8 mouse cellular contexts compared by ENCODE assay signal in genomic region chr6:114723925-114724324, GRCm38 (mm10).
DNase-seq lines count a peak whose midpoint lies in the region; ATAC-seq and TF ChIP-seq lines count a peak whose summit lies in the region.

No protein-coding gene starts in this region.

- H3K36me3 ChIP-seq in testis, adult 2 months (ENCODE audit: control insufficient read depth, insufficient read depth, low read length): no peaks in the 10 kb centered on the region; the same call in 1 of the 2 replicates
- H3K36me3 ChIP-seq in heart, embryonic 13.5 days: no peaks in the 10 kb centered on the region

- H3K27me3 ChIP-seq in testis, adult 2 months (ENCODE audit: control insufficient read depth, insufficient read depth, low read length): no peaks in the 10 kb centered on the region
- H3K27me3 ChIP-seq in heart, embryonic 13.5 days (replicated peaks): no peaks in the 10 kb centered on the region; the same call in 1 of the 2 replicates

- TF ChIP-seq POLR2A in testis, adult 2 months (IDR thresholded peaks at IDR 0.05; ENCODE audit: control insufficient read depth, low read depth, low read length): no peak
- TF ChIP-seq POLR2A in olfactory bulb, adult 2 months (IDR thresholded peaks at IDR 0.05; ENCODE audit: insufficient read depth, low read depth, low read length): no peak

- peak; percentile 82 for ATAC-seq in common myeloid progenitor, adult 5-6 weeks (replicated peaks; ENCODE audit: low read depth, poor library complexity, severe bottlenecking)
- no peak for ATAC-seq in heart, embryonic 13.5 days (ENCODE audit: extremely low read depth, insufficient number of reproducible peaks, low FRiP score, low TSS enrichment)
- ATAC-seq in activated CD4-positive, CD25-positive, alpha-beta regulatory T cell, adult 4 months: no peak

- no peak overlapping the region for H3K27ac ChIP-seq in testis, adult 2 months (ENCODE audit: control insufficient read depth, insufficient read depth, low read depth, low read length)
- H3K27ac ChIP-seq in heart, embryonic 13.5 days (replicated peaks): no peak overlapping the region
- H3K27ac ChIP-seq in olfactory bulb, adult 2 months (ENCODE audit: insufficient read depth, low read depth, low read length): no peak overlapping the region

- H3K4me2 ChIP-seq in heart, embryonic 13.5 days: no peak overlapping the region

- TF ChIP-seq CTCF in testis, adult 2 months (IDR thresholded peaks at IDR 0.05; ENCODE audit: control insufficient read depth, insufficient read depth, insufficient replicate concordance, low read depth, low read length): 0 out of 2 replicates have a peak, but pooled peaks have one; percentile 4
- TF ChIP-seq CTCF in olfactory bulb, adult 2 months (IDR thresholded peaks at IDR 0.05; ENCODE audit: insufficient read depth, low read depth, low read length): peak; percentile 58

- no peaks in the 10 kb centered on the region for H3K4me1 ChIP-seq in testis, adult 2 months (ENCODE audit: control insufficient read depth, insufficient read depth, low read length)
- H3K4me1 ChIP-seq in heart, embryonic 13.5 days: peaks cover 45% of the 10 kb centered on the region
- H3K4me1 ChIP-seq in olfactory bulb, adult 2 months (ENCODE audit: control insufficient read depth, insufficient read depth, low read length): peaks cover 6% of the 10 kb centered on the region; the same call in 1 of the 2 replicates

- peak overlapping the region; percentile 38; the same call in 1 of the 2 replicates for H3K9ac ChIP-seq in heart, embryonic 13.5 days

- no peak for DNase-seq in testis, postnatal 14 days (ENCODE audit: low spot score)
- peak; percentile 69 for DNase-seq in kidney, postnatal 10 days
- peak; percentile 15 to 43 for DNase-seq in lung, adult 18-20 months

- no peaks in the 10 kb centered on the region for H3K9me3 ChIP-seq in heart, embryonic 13.5 days

- 23% methylated on average over 9 of the region's 9 CpGs for WGBS in heart, embryonic 13.5 days
- 12% methylated on average over 9 of the region's 9 CpGs for WGBS in olfactory bulb, adult 2 months

- no peak overlapping the region for H3K4me3 ChIP-seq in testis, adult 2 months (ENCODE audit: control insufficient read depth, low read depth, low read length)
- H3K4me3 ChIP-seq in heart, embryonic 13.5 days: no peak overlapping the region
- H3K4me3 ChIP-seq in olfactory bulb, adult 2 months (ENCODE audit: insufficient read depth, low read depth, low read length): no peak overlapping the region
